Mouse (Mus musculus): Measurements from ENCODE around the gene Ppt2.

DNA sequence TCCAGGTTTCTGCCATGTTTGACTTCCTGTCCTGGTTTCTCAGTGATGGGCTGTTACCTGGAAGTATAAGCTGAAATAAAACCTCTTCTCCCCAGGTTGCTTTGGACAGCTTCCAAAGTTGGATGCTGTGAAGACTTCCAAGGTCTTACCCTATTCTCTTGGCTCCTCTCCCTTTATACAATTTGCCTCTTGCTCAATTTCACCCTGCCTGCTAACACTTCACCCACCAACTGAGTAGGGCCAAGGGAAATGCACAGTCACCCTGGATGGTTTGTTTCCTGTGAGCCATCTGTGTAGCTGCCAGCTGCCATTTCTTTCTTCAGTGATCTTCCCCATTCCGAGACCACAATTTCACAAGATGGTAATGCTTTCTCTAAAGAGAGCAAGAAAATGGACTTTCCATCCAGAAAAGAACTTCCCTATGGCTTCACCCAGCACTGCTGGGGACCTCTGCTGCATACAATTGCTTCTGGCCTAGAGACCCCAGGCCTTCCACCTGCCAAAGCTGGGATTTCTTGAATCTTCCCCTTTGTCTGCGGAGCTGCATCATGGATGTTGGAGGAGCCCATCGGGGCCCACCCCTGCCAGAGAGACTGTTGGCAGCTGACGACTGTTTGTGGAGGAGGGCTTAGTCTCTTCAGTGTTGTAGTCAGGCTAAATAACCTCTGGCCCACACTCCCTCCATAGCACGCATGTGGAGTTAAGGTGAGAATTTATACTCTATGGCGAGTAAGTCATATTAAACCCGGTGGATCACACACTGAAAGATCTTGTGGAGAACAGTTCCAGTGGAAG lies 11.3 kb upstream of the Ppt2 start:
- TF ChIP-seq CTCF (IDR thresholded peaks at IDR 0.05; ENCODE audit: low read depth) (no peak), EP300 (IDR thresholded peaks at IDR 0.05; ENCODE audit: low read depth) (no peak)
